Mouse (Mus musculus): ENCODE data around the gene Cd300c.

DNA sequence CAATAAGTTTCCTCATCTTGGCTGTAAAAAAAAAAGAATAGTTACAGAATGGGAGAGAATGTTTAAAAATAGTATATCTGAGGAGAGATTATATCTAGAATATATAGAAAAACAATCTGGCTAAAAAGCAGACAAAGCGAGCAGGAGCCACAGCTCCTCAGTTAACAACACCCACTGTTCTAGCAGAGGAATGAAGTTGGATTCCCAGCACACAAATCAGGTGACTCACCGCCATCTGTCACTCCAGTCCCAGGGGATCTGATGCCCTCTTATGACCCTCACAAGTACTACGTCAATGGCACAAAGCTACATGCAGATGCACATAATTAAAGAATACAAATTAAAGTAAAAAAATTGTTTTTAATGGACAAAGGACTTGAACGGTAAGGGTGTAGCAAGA, 46.5 kb downstream of the Cd300c start:
- TF ChIP-seq CTCF (conservative IDR thresholded peaks at IDR 0.05; ENCODE audit: insufficient read depth, insufficient read length, low read depth, low read length) (no peak), POLR2A (IDR thresholded peaks at IDR 0.05; ENCODE audit: low read depth, low read length) (no peak)

Data from kidney, adult 2 months (tissue).